Mouse (Mus musculus) adrenal gland, adult 2 months (tissue): Measurements from ENCODE around the gene Dpy30. TPM values are rescaled to one million over a fixed set of nuclear protein-coding genes. Genes with fewer than 3 reads are reported as not detected.

ENCODE experiments used
- DNase-seq: peaks from one replicate; pipeline ENCODE4 v3.0.0; 2021
- polyA plus RNA-seq: library from polyadenylated mRNA; depleted of rRNA; stranded (reverse); fragments of >200 nt; gene quantifications from 2 replicates; pipeline ENCODE4 v1.2.3, GENCODE M21; 2012; rRNA removed
- total RNA-seq, 2 experiments: library from RNA; stranded (reverse); gene quantifications; 2 replicates each; pipeline ENCODE4 v1.2.3; 2021

The Dpy30 gene
- total and polyA plus RNA-seq, 3 experiments, result 34.0 to 85.8 (median 78.9) TPM

- DNase-seq, result peak; percentile 31
These were observed 59.2 kb downstream of the Dpy30 start for GRCm38 (mm10) chr17:74264333-74265155.

- no peak for DNase-seq
These were observed 61.3 kb downstream of the Dpy30 start for GRCm38 (mm10) chr17:74262415-74262814.

Other genes with a start within 250 kb of the Dpy30 start
- gene Memo1, start 28.4 kb downstream of the Dpy30 start, total RNA-seq, result 100 to 1,000 TPM; 100 to 104 TPM
- gene Memo1, start 28.4 kb downstream of the Dpy30 start, polyA plus RNA-seq, result 57.4 and 61.3 TPM in 2 replicates
- gene Spast, start 15.0 kb upstream of the Dpy30 start, total RNA-seq, result 10 to 100 TPM; 26.1 to 33.4 TPM
- 11.0 and 12.5 TPM in 2 replicates for gene Spast, start 15.0 kb upstream of the Dpy30 start, polyA plus RNA-seq
- 10 to 100 TPM; 27.2 to 29.4 TPM for gene Slc30a6, start 71.7 kb upstream of the Dpy30 start, total RNA-seq
- 10.3 and 12.0 TPM in 2 replicates for gene Slc30a6, start 71.7 kb upstream of the Dpy30 start, polyA plus RNA-seq
- gene Nlrc4, start 135.2 kb upstream of the Dpy30 start, total RNA-seq, result under 1 TPM; 0.43 to 0.52 TPM
- 0.03 and 0.10 TPM in 2 replicates for gene Nlrc4, start 135.2 kb upstream of the Dpy30 start, polyA plus RNA-seq
- 100 to 1,000 TPM in 1 of 2 experiments, 10 to 100 TPM in 1; 88.5 to 130 TPM for gene Yipf4, start 165.5 kb upstream of the Dpy30 start, total RNA-seq
- 308 and 320 TPM in 2 replicates for gene Yipf4, start 165.5 kb upstream of the Dpy30 start, polyA plus RNA-seq
- gene Birc6, start 204.4 kb upstream of the Dpy30 start, total RNA-seq, result 100 to 1,000 TPM in 1 of 2 experiments, 10 to 100 TPM in 1; 95.6 to 116 TPM
- 41.8 and 46.6 TPM in 2 replicates for gene Birc6, start 204.4 kb upstream of the Dpy30 start, polyA plus RNA-seq